Mouse (Mus musculus) gastrocnemius, postnatal 14 days (tissue): ENCODE results near the gene Frem1. TPM values are rescaled to one million over a fixed set of nuclear protein-coding genes. Genes with fewer than 3 reads are reported as not detected.

Source experiments
- DNase-seq: peaks from one replicate; pipeline ENCODE4 v3.0.0; 2021; ENCODE audit warnings: mixed read lengths
- intact Hi-C: fragments of 180-260 bp; cut with DNase I; formaldehyde crosslinking; loops from one replicate; pipeline ENCODE4 v1.15.1; 2025; ENCODE audit warnings: low total_unique reads
- long read RNA-seq, 2 experiments: library from polyadenylated mRNA; stranded (forward); transcript quantifications; one replicate each; pipeline ENCODE4 v2.0.0; 2021
- total RNA-seq, 2 experiments: library from RNA; stranded (reverse); gene quantifications; 2 replicates each; pipeline ENCODE4 v1.2.3; 2021

Gene Frem1
- total RNA-seq: 1 to 10 TPM; 1.8 to 2.3 TPM
- long read RNA-seq, experiment 1: 0 reads
- long read RNA-seq, experiment 2: 0 reads

GRCm38 (mm10) chr4:83051634-83052577, at the start of gene Frem1:
Gene Frem1 (minus strand): TSS chr4:83052339.
- intact Hi-C loops: no loop called here
- peak; percentile 69 for DNase-seq

- DNase-seq: no peak
- intact Hi-C loops: no loop called here
Measured at GRCm38 (mm10) chr4:83099025-83099424, 46.9 kb upstream of the Frem1 start.

DNA sequence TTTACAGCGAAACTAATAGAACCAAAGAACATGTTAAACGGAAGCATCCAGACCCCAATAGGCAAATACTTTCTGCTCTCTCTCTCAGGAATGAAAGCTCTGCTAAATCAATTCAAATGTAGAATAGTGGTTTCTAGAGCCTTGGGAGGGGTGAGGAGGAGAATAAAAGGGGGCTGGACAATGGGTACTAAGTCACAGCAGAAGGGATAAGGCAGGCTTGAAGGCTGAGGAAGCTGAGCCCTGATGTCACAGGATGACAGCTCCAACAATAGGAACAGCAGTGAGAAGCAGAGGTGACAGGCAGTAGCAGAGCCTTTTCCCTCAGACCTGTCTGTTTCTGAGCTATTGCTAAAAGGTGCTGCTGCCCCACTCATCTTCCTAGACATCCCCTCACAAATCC, 41.8 kb upstream of the Frem1 start:
- DNase-seq: no peak
- intact Hi-C loops: no loop called here

- DNase-seq: peak; percentile 34
- intact Hi-C loops: no loop called here
Measured at GRCm38 (mm10) chr4:83090691-83091448, 38.7 kb upstream of the Frem1 start.

GRCm38 (mm10) chr4:83080364-83081174, 28.4 kb upstream of the Frem1 start:
- intact Hi-C loops: no loop called here
- DNase-seq: no peak

GRCm38 (mm10) chr4:83064191-83064590, 12.1 kb upstream of the Frem1 start:
- intact Hi-C loops: no loop called here
- DNase-seq: no peak

- no peak for DNase-seq
- intact Hi-C loops: no loop called here
Measured at GRCm38 (mm10) chr4:83061564-83061963, 9.4 kb upstream of the Frem1 start.

- intact Hi-C loops: no loop called here
- DNase-seq: no peak
Measured at GRCm38 (mm10) chr4:83058617-83059016, 6.5 kb upstream of the Frem1 start.

GRCm38 (mm10) chr4:83058182-83058581, 6.0 kb upstream of the Frem1 start:
- intact Hi-C loops: no loop called here
- no peak for DNase-seq

DNA sequence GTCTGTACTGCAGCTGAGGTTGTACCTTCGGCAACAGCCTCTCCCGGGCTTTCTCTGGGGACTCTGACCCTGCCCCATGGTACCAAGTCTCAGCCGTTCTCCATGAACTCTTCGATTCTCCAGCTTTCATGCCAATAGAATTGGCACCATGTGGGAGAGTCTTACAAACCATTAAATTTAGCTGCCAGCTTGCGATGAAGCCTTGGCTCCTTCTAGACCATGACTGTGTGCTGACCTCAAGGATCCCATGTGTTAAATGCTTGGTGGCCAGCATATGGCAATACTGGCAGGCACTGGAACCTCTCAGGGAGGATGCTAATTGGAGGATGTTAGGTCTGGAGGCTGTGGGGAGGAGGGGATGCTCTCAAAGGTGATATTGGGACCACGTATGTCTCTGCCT, 4.4 kb upstream of the Frem1 start:
- DNase-seq: no peak
- intact Hi-C loops: no loop called here

DNA sequence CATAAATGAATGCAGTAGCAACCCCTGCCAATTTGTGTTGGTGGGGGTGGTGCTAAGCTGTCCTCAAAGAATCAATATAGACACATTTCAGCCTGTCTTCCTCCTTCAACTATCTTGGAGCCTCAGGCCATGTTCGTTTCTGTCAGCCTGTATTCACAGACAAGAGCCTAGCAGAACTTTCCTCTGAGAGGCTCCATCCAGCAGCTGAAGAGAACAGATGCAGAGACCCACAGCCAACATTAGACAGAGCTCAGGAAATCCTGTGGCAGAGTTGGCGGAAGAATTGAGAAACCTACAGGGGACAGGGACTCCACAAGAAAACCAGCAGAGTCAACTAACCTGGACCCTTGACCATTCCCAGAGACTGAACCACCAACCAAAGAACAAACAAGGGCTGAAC, 3.3 kb upstream of the Frem1 start:
- DNase-seq: no peak
- intact Hi-C loops: no loop called here

DNA sequence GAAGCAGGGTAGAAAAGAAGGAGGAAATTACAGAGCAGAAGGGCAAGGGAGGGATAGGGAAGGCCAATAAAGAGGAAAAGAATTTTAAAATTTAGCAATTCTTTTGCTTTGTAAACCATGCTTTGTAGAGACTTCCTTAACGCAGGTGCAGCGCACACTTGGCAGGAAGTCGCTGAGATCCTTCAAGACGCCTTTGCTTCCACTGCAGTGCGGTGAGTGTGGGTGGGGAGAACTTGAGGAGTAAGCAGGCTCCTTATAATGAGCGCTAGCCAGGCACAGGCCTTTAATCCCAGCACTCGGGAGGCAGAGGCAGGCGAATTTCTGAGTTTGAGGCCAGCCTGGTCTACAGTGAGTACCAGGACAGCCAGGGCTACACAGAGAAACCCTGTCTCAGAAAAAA, 1.1 kb upstream of the Frem1 start:
- no peak for DNase-seq
- intact Hi-C loops: no loop called here

DNA sequence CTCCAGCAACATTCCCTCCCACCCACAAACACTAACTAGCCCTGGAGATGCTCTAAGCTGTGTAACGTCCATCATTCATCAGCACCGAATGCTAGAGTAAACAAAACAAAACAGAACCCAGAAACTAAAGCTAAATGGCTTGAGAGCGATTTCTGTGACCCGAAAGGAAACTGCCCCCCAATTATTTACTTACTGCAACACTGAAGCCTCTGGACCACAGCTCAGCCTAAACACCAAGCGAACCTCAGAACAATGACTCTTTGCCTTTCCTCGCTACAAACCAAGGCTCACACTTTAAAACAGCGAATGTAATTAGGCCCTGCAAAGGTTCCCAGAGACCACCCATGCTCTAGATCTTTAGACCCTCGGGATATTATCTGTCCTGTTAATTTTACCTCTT, 963 bp downstream of the Frem1 start:
- DNase-seq: no peak
- intact Hi-C loops: no loop called here

DNA sequence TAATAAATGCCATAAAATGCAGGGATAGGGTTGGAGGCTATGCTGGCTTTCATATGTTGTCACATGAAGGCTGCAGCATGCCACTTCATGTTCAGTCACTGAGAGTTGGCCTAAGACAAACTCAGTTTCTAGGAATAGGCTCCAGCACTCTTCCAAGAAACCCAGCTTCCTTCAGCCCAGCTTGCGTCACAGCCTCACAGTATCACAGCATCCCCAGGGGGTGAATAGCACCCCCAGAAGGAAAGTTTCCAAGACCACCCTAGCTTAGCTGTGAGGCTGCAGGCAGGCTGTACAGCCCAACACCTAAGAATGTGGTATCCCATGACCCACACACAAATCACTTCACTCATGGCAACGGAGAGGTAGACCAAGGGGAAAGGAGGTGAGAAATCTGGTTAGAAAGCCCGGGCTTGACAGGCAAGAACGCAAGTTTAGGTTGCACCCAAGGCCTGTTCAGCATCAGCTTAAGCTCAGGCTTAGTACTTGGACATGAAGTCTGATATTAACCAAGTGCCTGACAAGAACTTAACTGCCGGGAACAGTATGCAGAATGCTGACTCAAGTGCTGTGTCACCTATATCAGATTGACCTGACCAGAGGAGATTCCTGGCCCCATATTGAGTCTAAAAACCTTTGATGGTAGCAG, 1.9 kb downstream of the Frem1 start:
- DNase-seq: no peak
- intact Hi-C loops: no loop called here

DNA sequence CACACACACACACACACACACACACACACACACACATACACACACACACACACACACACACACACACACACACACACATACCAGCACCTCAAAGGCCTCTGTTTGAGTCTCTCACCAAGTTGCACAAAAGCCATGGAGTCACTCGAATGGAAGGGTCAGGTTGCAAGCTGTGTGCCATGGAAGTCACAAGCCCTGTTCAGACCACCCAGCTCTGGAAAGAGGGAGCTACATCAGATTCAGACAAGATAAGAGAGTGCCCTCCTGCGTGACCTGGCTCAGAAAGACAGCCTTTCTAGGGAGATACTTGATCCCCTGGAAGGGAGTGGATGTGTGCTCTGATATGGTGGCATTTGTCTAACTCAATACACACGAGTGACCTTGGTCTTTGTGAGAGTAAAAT, 2.9 kb downstream of the Frem1 start:
- DNase-seq: no peak
- intact Hi-C loops: no loop called here

GRCm38 (mm10) chr4:83048561-83048960, 3.6 kb downstream of the Frem1 start:
- DNase-seq: no peak
- intact Hi-C loops: no loop called here

- intact Hi-C loops: no loop called here
- no peak for DNase-seq
Measured at GRCm38 (mm10) chr4:83046806-83047205, 5.3 kb downstream of the Frem1 start.

DNA sequence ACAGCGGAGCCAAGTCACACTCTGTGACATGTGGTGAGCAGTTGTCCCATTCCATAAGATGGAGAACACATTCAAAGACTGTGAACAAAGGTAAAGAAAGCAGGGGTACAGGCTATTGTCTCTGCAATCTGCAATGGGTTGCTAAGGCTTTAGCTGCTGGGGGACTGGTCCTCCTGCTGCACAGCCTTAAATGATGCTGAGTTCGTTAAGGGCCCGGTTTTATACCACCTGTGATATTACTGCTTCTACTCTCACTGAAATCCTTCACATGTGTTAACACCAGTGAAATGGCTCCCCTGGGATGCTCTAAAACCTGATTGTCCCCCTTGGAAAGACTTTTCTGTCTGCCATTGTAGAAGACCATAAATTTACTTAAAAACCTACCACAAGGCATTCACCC, 6.1 kb downstream of the Frem1 start:
- DNase-seq: no peak
- intact Hi-C loops: no loop called here

DNA sequence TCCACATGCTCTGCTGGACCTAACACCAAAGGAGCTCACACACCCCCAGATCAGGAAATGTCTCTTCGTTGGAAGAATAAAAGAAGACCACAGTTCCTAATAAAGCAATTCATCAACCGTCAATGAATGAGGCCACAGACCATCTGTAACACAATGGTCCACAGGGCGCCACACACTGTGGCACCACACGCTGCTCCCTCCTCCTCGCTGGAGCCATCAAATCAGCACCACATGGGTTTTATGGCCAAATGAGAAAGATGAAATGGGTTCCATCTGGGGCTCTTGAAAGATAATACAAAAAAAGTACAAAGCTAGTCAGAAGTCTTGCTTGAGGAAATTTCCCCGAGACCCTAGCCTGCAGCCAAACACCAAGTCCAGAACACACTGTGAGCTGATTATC, 6.9 kb downstream of the Frem1 start:
- DNase-seq: no peak
- intact Hi-C loops: no loop called here
